Mouse (Mus musculus) thymus, postnatal 14 days (tissue): ENCODE data around the gene Fam163b.
A peak's percentile ranks its signal among the peaks of the same experiment; 100 is the strongest.

Source experiments
- DNase-seq: peaks from one replicate; pipeline ENCODE4 v3.0.0; 2021

Gene Fam163b

GRCm38 (mm10) chr2:27128990-27129389 is 13.3 kb downstream of the Fam163b start:
- DNase-seq = no peak

GRCm38 (mm10) chr2:27126496-27126895 is 15.8 kb downstream of the Fam163b start:
- DNase-seq = peak; percentile 81

- DNase-seq = peak; percentile 84
These were observed 16.3 kb downstream of the Fam163b start for GRCm38 (mm10) chr2:27125979-27126378.

GRCm38 (mm10) chr2:27123121-27123520 is 19.2 kb downstream of the Fam163b start:
- peak; percentile 74 for DNase-seq

GRCm38 (mm10) chr2:27122578-27122977 is 19.7 kb downstream of the Fam163b start:
- DNase-seq = peak; percentile 53

GRCm38 (mm10) chr2:27121626-27122355 is 20.5 kb downstream of the Fam163b start:
- peak; percentile 96 for DNase-seq

GRCm38 (mm10) chr2:27120241-27120641 is 22.1 kb downstream of the Fam163b start:
- DNase-seq = peak; percentile 67

GRCm38 (mm10) chr2:27119766-27120165 is 22.5 kb downstream of the Fam163b start:
- no peak for DNase-seq

- no peak for DNase-seq
These were observed 23.8 kb downstream of the Fam163b start for GRCm38 (mm10) chr2:27118452-27118851.

- DNase-seq = no peak
These were observed 28.1 kb downstream of the Fam163b start for GRCm38 (mm10) chr2:27114169-27114568.

GRCm38 (mm10) chr2:27112585-27112984 is 29.7 kb downstream of the Fam163b start:
- DNase-seq = no peak

- DNase-seq = no peak
These were observed 33.2 kb downstream of the Fam163b start for GRCm38 (mm10) chr2:27109052-27109451.

- DNase-seq = no peak
These were observed 34.1 kb downstream of the Fam163b start for GRCm38 (mm10) chr2:27108144-27108543.

- no peak for DNase-seq
These were observed 35.5 kb downstream of the Fam163b start for GRCm38 (mm10) chr2:27106816-27107215.

GRCm38 (mm10) chr2:27103554-27103953 is 38.7 kb downstream of the Fam163b start:
- DNase-seq = no peak

- no peak for DNase-seq
These were observed 44.5 kb downstream of the Fam163b start for GRCm38 (mm10) chr2:27097776-27098175.

- DNase-seq = no peak
These were observed 45.0 kb downstream of the Fam163b start for GRCm38 (mm10) chr2:27097241-27097656.

- no peak for DNase-seq
These were observed 45.8 kb downstream of the Fam163b start for GRCm38 (mm10) chr2:27096341-27096981.

- no peak for DNase-seq
These were observed 47.1 kb downstream of the Fam163b start for GRCm38 (mm10) chr2:27095178-27095577.

- no peak for DNase-seq
These were observed 53.1 kb downstream of the Fam163b start for GRCm38 (mm10) chr2:27089238-27089637.

GRCm38 (mm10) chr2:27088700-27089099 is 53.6 kb downstream of the Fam163b start:
- no peak for DNase-seq

GRCm38 (mm10) chr2:27088071-27088644 is 54.1 kb downstream of the Fam163b start:
- no peak for DNase-seq

GRCm38 (mm10) chr2:27087581-27087980 is 54.7 kb downstream of the Fam163b start:
- DNase-seq = no peak

- DNase-seq = no peak
These were observed 55.7 kb downstream of the Fam163b start for GRCm38 (mm10) chr2:27086483-27087010.
